Mouse (Mus musculus): Measurements from ENCODE around the gene Slc4a4.

The Slc4a4 gene

GRCm38 (mm10) chr5:88917221-88917620 lies 30.6 kb downstream of the Slc4a4 start:
- CTCF ChIA-PET = no interaction called here

DNA sequence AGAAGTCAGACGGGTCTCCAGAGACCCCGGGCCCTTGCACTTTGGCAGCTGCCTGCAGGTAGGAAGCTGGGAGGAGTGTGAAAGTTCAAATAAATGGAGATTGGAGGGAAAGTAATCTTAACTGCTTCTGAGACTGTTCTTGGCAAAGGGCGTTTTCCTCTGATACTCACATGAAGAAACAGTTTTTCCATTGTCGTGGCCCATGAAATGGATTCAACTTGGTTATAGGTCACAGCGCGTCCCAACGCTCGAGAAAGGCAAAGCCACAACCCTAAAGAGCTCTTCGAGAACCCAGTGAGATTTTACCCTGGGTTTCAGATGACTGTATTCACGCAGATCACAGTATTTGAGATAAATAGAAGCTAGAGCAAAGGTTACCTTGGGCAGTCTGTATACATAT lies 31.0 kb downstream of the Slc4a4 start:
- CTCF ChIA-PET = no interaction called here

GRCm38 (mm10) chr5:88918538-88918937 lies 31.9 kb downstream of the Slc4a4 start:
- CTCF ChIA-PET = no interaction called here

- CTCF ChIA-PET = no interaction called here
Observed at GRCm38 (mm10) chr5:88925576-88925975, 39.0 kb downstream of the Slc4a4 start.

DNA sequence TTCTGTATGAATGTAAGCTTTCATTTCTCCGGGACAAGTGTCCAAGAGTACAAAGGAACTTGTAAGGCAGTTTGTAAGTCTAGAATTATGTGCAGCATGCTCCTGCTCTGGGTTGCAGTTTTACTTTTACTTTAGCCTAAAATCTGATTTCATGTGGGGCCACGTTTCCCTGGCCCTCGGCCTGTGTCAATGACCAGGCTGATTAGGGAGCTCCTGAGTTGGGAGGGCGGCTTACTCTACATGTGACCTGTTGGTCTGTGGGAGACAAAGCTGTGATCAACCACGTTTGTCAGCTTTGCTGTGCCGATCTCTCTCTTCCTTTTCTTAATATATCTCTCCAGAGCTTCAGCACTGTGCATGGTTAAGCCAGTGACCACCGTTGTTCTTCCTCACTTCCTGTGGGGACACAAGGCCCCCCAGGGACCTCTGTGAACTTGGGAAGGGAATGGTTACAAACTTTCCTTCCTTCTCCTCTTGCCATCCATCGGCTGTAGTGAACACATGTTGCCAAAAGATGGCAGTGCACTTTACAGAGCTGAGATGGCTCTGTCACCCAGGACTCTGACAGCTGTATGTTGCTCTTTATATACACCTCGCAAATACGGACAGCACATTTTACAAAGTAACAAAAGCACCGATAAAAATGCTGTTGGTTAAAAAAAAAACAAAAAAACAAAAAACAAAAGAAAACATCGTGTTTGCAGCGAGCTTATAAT lies 41.7 kb downstream of the Slc4a4 start:
- CTCF ChIA-PET = interaction anchor here (0.7 kb wide), 1 partner anchor 110 kb away, joined by 3 read pairs; no protein-coding TSS in a partner anchor

- CTCF ChIA-PET = interaction anchor here (0.6 kb wide), 1 partner anchor 1770 kb away, joined by 3 read pairs; no protein-coding TSS in a partner anchor
Observed at GRCm38 (mm10) chr5:88929392-88930094, 42.9 kb downstream of the Slc4a4 start.

DNA sequence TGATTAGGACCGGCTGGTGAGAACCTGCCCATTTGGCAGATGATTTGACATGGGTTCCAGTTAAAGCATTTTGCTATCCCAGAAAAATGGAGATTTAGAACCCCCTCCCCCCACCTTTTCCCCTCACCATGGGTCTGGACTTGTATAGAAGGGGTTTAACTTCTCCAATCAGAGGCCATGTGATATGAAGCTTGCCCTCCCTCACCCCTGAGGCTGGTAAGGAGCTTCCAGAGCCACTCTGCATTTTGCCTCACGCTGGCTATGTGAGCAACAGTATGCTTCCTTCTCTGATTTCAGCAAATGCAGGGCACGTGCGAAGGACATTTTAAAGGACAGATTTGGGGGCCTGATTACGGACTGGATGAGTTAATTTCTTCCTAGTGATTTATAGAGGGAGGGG lies 43.5 kb downstream of the Slc4a4 start:
- CTCF ChIA-PET = no interaction called here

DNA sequence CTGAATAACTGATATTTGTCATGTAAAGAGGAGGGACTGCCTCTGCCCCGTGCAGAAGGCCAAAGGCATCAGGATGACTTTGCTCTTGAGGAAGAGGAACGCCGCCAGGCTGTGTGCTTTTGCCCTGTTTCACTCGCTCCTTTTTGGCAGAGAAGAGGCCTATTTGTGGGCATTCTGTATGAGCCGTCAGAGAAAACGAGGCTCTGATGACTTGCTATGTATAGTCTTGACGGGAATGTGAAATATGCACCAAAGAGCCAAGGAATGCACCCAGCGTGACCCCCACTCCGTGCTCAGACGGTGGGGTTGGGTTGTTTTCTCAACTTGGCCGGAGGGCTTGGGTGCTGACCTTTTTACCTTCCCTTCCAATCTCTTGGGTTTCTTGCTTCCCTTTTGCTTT lies 44.0 kb downstream of the Slc4a4 start:
- CTCF ChIA-PET = no interaction called here

- CTCF ChIA-PET = no interaction called here
Observed at GRCm38 (mm10) chr5:88931176-88931575, 44.6 kb downstream of the Slc4a4 start.

DNA sequence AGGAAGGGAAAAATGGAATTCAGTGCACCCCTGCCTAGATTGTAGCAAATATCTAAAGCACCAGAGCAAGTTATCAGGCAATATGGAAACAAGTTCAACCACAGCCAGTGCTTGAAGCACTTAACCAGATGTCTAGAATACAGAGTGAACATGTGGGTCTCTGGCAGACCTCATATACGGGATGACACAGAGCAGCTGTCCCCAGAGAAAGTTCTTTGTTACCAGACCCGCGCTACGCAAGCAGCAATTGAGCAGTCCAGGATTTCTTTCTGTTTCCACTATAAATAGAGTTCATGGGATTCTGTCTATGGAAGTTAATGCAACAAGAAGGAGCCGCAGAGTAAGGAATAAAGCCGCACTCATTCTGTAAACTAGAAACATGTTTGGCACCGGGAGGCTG lies 46.8 kb downstream of the Slc4a4 start:
- CTCF ChIA-PET = no interaction called here

DNA sequence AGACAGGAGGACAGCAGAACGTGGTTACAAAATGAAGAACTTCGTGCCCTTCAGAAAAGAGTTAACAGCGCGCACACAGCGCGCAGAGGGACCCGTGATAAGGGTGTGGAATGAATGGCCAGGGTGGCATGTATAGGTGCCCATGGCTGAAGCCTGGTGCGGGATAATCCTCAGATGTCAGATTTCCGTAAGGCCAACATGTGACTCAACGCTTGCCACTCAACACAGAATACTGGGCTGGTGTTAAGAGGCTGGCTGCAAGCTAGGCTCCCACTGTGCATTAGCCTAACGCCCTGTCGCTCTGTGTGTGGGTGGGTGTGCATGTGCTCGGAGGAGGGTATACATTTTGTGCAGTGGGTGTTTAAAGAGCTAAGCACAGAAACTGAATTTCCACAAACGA lies 47.3 kb downstream of the Slc4a4 start:
- CTCF ChIA-PET = no interaction called here

DNA sequence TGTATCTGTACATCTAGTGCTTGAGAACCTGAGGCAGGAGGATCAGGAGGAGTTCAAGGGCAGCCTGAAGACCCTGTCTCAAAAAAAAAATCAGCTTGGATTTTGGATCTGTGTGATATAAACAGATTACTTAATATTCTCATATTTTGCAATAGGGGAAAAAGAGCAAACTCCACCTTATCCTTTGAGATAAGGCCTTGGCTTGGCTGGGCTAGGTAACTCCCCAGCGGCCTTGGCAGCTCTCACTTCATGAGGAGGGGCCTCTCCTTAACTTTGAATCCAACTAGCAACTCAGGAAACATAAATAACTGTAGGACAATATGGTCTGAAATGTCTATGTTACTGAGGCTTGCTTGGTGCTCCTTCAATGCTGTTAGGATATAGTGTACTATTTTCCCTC lies 51.6 kb downstream of the Slc4a4 start:
- CTCF ChIA-PET = no interaction called here

GRCm38 (mm10) chr5:88939151-88939550 lies 52.5 kb downstream of the Slc4a4 start:
- CTCF ChIA-PET = no interaction called here

- CTCF ChIA-PET = no interaction called here
Observed at GRCm38 (mm10) chr5:88939782-88940181, 53.2 kb downstream of the Slc4a4 start.

DNA sequence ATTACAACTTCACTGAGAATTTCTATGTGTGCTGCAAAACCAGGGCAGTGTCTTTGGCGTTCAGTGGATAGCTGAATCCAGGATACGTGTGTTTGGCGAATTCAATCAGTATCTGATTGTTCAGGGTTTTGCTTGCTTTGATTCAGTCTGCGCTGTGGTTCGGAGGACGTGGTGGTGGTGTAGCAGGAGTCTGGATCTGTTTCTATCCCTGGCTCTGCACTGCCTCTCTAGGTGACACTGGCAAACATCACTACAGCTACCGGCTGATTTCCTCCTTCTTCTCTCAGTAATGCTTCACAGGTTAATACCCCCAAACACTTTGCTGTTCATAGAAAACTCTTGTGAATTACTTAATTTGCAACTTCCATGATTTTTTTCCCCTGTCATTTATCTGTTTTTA lies 55.3 kb downstream of the Slc4a4 start:
- CTCF ChIA-PET = no interaction called here

GRCm38 (mm10) chr5:88945661-88946339 lies 59.2 kb downstream of the Slc4a4 start:
- CTCF ChIA-PET = no interaction called here

DNA sequence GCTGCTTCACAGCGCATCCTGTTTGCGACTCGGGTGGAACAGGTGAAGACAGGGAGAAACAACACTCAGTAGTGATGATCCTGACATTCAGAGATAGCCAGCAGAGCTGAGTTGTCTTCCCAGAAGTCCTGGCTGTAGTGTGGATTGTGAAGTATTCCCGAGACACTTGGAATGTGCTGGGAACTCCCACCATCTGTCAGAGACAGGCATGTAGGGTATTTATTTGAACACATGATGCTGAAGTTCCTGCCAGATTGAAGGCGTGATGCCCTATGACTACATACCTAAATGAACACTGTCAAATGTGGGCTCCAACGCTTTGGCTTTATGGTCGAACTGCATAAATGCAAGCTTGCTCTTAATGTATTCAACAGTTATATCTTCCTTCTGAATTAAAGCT lies 63.7 kb downstream of the Slc4a4 start:
- CTCF ChIA-PET = no interaction called here

DNA sequence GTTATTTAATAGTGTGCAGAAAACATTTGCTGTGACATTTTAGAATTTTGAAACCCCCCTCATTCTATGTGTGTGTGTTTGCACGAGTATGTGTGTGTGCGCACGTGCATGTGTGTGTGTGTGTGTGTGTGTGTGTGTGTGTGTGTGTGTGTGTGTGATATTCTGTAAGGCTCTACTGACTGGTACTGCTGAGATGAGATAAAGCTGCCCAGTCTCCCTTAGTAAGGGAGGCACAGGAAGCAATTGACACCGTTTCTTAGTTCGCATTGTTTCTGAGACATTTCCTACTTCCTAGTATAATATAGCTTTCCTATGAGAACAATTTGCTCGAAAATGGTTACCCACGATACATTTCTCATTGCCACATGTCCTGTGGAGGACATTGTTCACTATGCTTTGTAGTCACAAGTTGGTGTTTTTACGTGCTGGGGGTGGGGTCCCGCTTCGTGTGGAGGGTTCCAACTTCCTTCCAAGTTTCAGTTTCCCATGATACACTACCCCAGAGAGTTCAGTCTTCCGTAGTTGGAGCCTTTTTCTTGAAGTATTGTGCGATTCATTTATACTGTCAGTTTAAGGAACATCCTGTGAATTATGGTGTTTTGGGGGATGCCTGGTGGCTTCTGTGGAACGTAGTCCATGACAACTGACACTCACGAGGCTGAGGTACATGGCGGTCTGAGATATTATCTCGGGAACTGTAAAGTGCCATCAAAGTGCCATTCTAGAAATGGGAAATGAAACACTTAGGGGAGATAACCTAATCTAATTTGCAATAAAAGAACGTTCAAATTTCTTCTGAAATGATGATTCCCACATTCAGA lies 66.3 kb downstream of the Slc4a4 start:
- CTCF ChIA-PET = no interaction called here

- CTCF ChIA-PET = no interaction called here
Observed at GRCm38 (mm10) chr5:88957735-88958134, 71.1 kb downstream of the Slc4a4 start.

DNA sequence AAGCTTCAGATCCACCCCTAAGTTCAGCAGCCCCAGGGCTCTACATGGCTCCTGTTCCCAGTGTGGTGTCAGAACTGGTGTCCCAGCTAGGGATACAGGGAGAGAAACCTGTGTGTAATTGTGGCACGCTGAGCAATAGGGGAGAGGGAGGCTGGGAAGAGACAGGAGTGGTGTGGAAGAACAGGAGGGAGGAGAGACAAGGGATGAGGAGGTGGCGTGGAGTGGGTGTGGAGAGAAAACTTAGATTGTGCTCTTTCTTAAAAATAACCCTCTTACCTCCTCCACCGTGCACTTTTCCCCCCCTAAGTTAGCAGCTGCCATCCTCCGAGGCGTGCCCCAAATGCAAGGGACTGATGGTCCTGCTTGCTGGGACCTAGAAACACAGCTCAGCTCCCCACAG lies 72.3 kb downstream of the Slc4a4 start:
- CTCF ChIA-PET = no interaction called here

DNA sequence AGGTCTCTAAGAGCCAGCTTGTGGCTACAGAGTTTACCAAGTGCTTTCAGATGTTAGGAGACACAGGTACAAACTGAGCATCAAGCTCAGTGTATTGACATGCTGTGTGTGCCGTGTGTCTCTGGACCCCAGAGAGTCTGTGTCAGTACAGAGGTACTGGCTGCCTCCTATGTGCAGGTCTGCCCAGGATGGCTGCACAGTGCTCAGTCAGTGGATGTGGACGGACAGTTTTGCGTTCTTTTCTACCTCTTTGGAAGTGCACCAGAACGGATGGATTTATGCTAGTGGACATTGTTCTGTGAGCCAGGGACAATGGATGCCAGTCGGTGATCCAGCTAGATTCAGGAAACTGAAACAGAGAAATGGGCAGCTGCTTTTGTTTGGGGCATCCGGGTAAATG lies 72.8 kb downstream of the Slc4a4 start:
- CTCF ChIA-PET = no interaction called here

GRCm38 (mm10) chr5:88960342-88961105 lies 73.9 kb downstream of the Slc4a4 start:
- CTCF ChIA-PET = no interaction called here

Measured in spleen, embryonic (tissue).